Mouse (Mus musculus) c-Kit-positive CD71-positive TER-119-negative erythroid progenitor cells, embryonic 14.5 days (primary cell): Measurements from ENCODE around the gene Pacrg.

ENCODE experiments used
- DNase-seq: peaks from one replicate; pipeline ENCODE4 v3.0.0-alpha.2; 2013; ENCODE audit warnings: low read depth

Gene Pacrg

GRCm38 (mm10) chr17:10840148-10840707, at the start of gene Pacrg, which contains the start of gene Prkn:
Gene Pacrg (minus strand): TSS chr17:10840311.
Gene Prkn (plus strand): TSS chr17:10840384.
- DNase-seq: peak; percentile 95

DNA sequence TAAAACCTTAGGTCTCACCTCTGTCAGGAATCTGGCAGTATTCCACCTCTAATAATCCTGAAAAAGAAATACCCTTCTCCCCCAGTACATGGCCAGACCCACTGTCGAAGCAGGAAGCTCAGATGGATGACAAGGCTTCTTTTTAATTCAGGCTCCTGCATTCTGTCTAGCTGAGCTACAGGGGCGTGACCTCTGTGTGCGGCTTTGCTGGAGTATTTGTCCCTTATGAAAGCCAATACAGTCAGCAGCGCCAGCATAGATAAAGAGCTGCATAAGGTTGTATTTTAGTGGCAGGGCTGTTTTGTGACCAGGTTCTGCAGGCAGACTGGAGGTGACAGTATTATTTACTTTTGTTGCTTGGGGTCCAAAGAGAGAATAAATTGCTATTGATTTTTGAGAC, 47.8 kb upstream of the Pacrg start:
- no peak for DNase-seq

DNA sequence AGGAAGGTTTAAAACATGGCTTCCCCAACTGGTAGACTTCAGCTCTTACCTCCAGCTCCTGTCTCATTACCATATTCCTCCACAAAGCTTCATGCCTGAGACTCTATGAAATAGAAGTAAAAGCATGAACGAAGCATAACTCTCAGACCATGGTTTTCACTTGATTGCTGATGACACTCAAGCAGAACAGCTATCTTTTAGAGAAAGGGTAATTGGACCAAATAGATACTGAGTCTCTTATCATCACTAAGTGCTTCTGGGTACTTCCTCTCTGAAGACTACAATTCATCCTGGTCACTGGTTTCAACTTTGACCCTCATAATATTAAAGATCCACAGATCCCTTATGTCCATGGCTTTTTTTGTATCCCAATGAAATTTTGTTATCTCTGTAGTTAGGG, 42.1 kb upstream of the Pacrg start:
- DNase-seq: no peak

DNA sequence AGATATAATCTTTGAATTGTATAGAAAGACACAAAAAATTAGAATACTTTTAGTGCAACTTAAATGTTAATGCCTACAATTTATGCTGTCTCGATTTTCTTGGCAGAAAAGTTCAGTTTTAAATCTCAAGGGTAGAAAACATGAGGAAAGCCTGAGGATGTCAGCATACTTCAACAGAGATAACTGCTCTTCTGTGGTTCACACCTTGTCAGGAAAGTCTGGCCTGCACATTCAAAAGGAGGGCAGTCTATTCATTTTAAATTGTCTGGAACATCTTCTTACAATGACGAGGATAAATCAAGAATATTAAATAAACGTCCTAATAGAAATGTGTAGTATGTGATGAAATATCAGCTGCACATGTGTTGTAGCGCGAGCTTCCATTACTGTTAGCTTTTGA, 38.9 kb upstream of the Pacrg start:
- DNase-seq: no peak

GRCm38 (mm10) chr17:10874208-10875187, 34.4 kb upstream of the Pacrg start:
- peak; percentile 24 for DNase-seq

GRCm38 (mm10) chr17:10854207-10854606, 14.1 kb upstream of the Pacrg start:
- no peak for DNase-seq

GRCm38 (mm10) chr17:10840731-10841201, 655 bp upstream of the Pacrg start:
- peak; percentile 50 for DNase-seq

DNA sequence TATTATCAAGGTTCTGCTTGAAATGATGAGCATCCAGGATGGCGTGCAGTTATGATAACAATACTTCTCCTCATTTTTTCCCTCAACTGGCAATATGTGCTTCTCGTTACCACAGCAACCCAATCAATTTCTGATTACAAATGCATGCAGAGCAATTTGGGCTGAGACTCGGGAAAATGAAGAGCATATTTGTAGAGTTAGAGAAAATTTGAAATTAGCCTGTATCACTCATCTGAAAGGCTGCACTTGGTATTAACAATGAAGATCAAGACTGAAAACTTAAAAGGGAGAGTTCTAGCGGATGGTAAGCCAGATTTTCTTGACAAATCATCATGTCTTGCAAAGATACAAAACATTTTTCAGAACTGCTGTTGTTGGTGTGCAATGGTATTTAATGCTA, 21.1 kb downstream of the Pacrg start:
- DNase-seq: no peak

DNA sequence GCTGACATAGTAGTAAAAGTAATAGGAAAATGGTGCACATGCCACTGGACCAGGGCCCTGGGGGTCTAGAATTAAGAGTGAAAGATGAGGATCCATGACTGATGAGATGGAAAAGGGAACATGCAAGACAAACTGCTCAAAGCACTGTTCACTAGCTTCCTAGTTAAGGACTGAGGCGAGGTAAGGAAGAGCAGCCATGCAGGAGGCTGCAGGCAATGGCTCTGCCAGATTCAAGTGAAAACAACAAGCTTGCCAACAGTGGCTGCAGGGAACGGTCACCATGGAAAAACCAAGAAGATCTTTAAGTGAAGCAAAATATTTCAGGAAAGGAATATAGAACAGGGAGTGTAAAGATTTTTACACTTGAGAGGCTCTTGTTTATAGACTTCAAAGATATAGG, 31.5 kb downstream of the Pacrg start:
- DNase-seq: no peak

DNA sequence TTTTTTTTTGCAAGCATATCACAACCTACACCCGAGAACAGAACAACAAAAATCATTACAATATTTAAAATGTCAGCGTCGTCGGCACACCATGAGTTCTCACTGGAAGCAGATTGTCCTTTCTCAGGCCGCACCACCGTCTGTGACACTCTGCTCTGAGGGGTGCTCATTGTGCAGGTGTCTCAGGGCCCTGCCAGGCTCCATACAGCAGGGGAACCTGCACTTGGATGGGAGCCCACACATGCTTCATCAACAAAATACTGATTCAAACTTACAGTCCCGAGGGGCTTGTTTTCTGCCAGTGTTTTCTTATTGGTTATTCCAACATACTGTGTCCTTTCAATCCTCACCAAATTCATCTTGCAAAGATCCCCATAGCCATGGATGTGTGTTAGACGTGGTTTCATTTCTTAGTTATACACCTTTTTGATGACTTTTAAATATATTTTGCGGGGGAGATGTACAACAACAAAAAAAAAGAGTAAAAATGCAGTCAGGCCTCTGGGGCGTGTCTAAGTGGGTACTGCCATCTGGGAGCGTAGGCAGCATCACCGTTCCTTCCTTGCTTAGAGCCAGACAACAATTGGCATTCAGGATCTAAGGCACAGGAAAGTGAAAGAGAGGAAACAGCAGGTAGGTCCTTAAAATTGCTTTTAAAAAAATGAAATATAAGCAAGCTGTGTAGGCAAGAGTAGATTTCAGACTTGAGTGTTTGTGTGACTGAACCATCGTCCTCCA, 32.7 kb downstream of the Pacrg start:
- no peak for DNase-seq

DNA sequence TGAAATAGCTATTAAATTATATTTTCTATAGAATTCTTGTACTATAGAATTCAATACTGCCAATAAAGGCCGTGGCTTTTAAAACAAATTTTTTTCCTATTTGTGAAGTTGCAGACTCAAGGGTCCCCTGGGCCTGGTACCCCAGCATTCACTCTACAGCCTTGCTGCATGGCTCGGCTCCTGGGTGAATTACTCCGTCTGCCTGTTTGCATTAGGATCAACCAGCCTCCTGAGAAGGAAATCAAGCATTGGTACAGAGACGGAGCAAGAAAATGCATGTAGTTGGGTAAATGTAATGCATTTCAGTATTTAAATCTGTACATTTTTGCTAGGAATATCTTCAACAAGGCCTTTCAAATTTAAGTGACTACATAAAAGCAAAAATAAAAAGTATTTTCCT, 33.4 kb downstream of the Pacrg start:
- no peak for DNase-seq

GRCm38 (mm10) chr17:10791661-10792060, 48.5 kb downstream of the Pacrg start:
- DNase-seq: no peak

DNA sequence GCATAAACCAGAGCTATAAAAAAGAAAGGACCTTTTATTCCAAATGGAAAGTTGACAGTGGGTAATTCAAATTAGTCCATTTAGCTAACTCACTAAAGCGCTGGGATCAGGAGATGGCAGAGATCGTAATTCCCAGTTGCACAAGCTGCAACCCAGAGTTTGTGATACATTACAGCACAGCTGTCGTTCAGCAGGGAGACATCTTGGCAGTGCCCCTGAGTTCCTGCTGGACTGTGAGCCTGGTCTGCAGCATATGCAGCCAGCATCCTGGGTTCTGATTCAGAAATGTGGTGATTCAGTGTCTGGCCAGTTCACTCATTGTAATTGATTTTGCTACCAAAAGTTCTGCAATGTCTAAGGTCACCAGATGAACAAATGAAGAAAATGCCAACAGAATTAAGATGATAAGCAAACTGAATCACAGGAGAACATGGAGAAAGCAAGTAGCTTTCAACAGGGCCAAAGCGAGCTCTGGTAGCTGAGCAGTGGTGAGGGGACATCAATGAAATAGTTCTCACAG, 55.6 kb downstream of the Pacrg start:
- no peak for DNase-seq

DNA sequence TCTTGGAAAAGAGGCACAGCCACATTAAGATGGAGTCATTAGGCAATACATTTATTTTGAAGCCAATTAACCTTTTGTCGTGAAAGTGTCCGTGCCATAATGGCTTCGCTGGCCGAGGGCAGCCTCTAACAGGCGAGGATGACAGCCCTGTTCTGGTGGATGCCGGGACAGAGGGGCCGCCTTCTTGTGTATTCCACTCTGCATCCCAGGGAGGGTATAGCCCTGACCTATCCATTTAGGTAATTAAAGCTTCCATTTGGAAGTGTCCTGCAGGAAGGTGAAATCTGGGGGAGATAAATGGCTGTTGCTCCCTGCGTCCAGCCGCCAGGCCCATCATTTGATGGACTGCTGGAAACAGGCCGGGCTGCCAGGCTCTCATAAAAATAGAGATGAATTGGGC, 63.6 kb downstream of the Pacrg start:
- no peak for DNase-seq

DNA sequence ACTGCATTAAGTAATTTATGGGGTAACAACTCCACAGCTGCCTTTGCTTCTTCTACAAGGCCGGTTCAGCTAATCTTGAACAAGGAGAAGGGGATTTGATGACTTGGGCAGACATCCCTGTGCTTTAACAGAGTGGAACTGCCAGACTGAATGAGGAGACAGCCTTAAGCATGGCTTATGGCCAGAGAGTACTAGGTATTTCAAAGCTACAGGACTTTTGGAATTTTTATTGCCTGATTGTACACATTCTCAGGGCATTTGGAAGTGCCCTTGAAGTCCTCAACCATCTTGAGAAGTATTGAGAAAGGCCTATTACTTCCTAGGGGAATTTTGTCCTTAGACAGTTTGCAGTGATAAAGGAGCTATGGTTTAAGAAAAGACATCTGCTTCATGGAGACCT, 65.6 kb downstream of the Pacrg start:
- no peak for DNase-seq

- no peak for DNase-seq
Measured at GRCm38 (mm10) chr17:10772207-10772606, 67.9 kb downstream of the Pacrg start.

- no peak for DNase-seq
Measured at GRCm38 (mm10) chr17:10769873-10770272, 70.2 kb downstream of the Pacrg start.

DNA sequence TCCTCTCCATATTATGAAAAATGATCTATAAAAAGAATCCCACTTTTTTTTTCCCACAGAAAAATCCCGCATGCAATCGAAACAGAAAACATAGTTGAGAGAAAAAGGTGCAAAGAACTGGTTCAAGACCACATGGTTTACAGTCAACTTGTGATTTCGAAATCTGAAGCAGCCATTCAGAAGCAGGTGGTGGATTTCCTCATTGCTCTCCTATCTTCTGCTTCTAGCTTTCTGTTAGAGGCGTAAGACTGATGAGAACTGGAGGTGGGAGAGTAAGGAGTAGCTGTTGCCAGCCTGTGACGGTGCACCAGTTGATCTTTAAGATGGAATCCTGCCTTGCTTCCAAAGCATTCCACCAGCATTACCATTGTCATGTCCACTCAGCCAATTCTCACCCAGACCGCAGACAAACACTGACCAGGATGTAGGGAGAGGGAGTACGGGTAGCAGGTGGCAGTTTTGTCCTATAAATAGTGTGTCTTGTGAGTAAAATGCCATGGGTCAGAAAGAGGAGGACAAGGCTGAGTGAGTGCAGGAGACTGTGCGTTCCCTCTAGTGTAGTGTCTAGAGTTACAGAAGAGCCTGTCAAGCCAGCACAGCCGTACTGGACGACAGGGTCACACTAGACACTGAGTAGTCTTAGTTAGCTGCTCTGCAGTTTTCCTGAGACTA, 73.2 kb downstream of the Pacrg start:
- DNase-seq: no peak

- DNase-seq: no peak
Measured at GRCm38 (mm10) chr17:10764343-10764742, 75.8 kb downstream of the Pacrg start.

DNA sequence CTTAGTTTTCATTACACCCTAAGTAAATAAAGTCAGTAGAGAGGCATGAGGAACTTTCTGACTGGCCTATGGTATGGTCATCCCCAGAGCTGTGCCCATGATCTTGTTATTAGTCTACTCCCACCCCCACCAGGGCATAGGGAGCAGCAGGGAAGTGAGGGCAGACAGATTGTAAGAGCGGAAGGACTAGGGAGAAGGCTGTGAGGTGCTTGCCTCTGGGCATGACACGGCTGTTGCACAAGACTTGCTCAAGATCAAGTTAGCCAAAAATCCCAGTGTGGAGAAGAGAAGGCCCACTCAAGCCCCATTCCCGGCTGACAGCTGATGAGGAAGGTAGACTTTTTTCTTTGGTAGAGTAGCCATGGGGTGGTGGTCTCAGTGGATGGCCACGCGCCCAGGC, 82.7 kb downstream of the Pacrg start:
- no peak for DNase-seq

DNA sequence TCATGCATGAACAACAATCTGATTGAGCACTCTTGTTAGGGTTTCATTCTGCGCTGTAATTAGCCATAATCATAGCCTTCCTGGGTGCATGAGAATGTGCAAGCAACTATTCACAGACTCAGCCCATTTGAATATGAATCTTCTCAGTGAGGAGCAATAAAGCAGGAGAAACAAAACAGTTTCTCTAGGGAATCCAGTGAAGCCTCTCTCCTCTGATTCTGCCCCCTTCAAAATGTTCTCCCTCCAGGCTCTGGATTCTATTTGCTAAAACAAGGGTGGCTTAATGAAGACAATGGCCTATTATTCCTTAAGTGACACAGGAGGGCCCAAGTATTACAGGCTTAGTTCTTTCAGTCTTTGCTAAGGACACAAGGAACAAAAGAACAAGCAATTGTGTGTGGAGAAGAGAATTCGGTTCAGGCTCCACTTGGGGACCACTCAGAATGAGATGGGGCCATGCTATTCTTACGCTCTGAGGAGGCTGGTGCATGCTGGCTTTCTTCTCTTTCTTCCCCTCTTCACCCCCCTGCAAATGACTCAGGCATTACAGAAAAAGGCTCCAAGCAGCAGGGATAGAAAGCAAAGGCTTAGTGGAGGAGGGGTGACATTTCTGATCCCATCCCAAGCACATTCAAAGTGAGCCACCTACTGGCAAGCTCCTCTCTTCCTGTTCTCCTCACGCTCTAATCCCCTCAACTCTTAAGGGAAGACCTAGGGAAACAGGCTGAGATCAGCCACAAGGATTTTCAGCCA, 95.2 kb downstream of the Pacrg start:
- DNase-seq: no peak
